Mouse (Mus musculus): ENCODE data around the gene Bend4.

Bend4 gene

GRCm38 (mm10) chr5:67427443-67428360 is at the start of gene Bend4:
Gene Bend4, minus strand, starts transcription at chr5:67428310.
- peak; percentile 67 for DNase-seq

GRCm38 (mm10) chr5:67473723-67474122 is 45.6 kb upstream of the Bend4 start:
- peak; percentile 43 for DNase-seq

- peak; percentile 3 for DNase-seq
These were observed 45.0 kb upstream of the Bend4 start for GRCm38 (mm10) chr5:67473094-67473493.

DNA sequence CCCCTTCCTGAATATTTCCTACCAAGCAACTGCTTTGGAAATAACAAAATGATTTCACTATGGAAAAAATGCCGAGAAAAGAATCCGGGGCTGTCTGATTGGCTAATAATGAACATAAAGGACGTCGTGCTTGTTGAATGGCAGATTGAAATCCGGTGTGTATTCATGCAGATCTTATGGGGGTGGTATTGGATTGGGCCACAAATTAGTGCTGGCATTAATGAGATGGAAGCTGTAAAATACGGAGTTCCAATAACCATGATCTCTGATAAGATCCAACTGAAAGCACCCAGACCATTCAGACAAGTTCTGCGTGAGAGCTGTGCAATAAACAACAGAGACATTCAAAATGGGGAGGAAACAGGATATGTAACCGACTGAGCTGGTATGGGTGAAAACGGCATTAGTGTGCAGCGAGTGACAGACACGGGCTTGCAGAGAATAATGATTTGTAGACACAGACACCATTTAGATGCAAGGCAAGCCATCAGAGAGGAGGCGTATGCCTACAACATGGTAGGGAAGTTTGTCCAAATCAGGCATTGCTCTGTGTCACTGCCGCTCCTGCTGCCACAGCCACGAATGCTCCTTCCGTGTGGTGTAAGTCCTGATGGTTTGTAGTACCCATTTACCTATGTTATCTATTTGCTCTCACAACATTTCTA is 38.9 kb upstream of the Bend4 start:
- DNase-seq = no peak

DNA sequence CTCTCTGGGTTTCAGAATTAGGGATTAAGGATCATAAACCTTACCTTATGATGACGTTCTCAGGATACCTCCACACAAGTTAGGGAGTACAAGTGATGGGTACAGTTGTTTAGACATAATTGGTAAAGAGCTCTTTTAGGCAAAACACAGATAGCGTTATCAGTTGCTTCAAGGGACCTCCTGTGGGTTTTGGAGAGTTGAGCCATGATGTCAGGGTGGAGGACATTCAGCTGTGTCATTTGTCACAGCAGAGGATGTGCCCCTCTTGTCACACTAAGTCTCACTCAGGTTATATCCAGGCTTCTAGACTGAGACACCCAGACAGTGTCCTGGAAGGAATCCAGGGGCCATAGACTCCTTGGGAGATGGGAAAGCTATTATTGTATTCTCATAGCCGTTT is 36.8 kb upstream of the Bend4 start:
- DNase-seq = no peak

- DNase-seq = no peak
These were observed 35.5 kb upstream of the Bend4 start for GRCm38 (mm10) chr5:67463636-67464035.

GRCm38 (mm10) chr5:67462331-67462730 is 34.2 kb upstream of the Bend4 start:
- DNase-seq = no peak

DNA sequence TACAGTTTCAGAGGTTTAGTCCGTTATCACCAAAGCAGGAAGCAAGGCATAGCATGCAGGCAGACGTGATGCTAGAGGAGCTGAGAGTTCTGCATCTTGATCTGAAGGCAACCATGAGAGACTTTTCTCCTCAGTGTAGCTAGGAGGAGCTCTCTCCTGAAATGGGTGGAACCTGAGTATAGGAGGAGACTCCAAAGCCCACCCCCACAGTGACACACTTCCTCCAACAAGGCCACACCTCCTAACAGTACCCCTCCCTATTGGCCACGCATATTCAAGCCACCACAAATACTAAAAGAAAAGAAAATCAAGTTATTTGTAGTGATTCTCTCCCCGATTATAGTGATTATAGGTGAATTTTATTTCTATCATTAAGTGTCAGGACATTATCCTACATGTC is 28.7 kb upstream of the Bend4 start:
- no peak for DNase-seq

- no peak for DNase-seq
These were observed 26.2 kb upstream of the Bend4 start for GRCm38 (mm10) chr5:67454282-67454681.

DNA sequence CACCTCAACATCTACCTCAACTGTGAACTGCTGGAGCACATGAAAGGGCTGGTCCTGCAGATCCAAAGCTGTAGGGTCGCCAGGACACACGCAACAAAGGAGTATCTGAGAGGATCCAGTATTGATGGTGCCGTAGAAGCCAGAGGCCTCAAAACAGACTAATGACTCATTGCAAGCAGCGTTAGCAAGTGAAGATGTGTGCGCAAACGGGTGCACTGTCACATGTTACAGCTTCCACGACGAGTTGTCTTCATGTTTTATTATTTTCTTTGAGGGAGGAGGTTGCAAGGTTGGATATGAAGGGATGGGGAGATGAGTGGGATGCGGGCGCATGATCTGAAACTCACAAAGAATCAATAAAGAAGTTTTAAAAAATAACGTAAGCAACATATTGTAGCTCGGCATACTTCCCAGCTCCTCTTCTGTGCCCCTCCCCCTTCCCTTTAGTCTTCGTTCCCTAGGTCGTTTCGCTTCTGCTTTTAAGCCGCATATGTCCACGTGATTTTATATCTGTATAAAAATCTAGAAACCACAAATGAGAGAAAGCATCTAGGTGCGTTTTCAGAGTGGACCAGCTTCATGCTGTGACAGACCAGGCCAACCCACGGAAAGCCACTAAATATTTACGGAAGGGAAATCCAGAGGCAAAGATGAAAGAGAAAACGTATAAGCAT is 22.0 kb upstream of the Bend4 start:
- DNase-seq = no peak

GRCm38 (mm10) chr5:67446526-67446925 is 18.4 kb upstream of the Bend4 start:
- no peak for DNase-seq

GRCm38 (mm10) chr5:67444217-67445050 is 16.3 kb upstream of the Bend4 start:
- DNase-seq = no peak

DNA sequence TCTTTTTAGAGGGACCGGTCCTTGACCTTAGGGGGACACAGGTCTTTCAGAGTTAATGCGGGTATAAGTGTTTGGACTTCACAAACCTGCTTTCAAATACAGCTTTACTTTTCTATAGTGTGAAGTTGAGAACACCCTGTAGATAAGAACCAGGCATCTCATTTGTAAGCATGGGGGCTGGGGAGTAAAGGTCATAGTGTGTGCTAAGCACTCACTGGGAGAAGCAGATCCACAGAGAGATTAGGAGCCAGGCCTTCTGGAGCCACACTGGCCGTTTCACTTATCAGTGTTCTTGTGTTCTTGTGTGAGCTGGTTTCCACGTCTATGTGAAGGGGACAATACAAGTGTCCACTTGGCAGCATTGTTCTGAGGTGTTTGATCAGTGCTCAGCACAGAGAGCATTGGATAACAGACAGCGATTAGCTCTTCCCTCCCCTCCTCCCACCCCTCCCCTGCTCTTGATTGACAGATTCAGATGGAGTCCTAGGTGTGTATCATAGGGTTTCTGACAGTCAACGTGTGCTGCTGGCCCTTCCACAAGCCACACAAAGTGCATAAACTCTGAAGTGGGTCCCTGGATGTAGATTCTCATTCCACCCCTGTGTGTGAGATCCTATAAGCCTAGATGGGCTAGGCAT is 14.8 kb upstream of the Bend4 start:
- no peak for DNase-seq

DNA sequence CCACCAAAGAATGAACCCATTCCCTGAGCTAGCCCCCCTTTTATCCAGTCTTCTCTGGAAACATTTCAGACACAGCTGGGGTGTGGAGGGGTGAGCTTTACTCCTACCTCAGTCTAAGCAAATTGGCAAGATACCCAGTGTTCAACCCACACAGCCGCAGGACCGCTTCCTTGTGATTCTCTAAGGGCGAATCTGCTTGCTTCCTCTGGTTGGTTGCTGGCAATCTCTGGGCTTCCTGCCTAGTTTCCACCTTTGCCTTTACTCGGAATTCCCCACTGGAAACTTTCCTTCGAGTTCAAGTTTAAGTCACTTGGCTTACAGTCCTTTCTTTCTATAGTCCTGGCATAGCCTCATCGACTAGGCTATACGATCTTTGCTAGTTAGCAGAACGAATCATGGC is 12.5 kb upstream of the Bend4 start:
- no peak for DNase-seq

- DNase-seq = no peak
These were observed 9.3 kb upstream of the Bend4 start for GRCm38 (mm10) chr5:67437403-67437802.

DNA sequence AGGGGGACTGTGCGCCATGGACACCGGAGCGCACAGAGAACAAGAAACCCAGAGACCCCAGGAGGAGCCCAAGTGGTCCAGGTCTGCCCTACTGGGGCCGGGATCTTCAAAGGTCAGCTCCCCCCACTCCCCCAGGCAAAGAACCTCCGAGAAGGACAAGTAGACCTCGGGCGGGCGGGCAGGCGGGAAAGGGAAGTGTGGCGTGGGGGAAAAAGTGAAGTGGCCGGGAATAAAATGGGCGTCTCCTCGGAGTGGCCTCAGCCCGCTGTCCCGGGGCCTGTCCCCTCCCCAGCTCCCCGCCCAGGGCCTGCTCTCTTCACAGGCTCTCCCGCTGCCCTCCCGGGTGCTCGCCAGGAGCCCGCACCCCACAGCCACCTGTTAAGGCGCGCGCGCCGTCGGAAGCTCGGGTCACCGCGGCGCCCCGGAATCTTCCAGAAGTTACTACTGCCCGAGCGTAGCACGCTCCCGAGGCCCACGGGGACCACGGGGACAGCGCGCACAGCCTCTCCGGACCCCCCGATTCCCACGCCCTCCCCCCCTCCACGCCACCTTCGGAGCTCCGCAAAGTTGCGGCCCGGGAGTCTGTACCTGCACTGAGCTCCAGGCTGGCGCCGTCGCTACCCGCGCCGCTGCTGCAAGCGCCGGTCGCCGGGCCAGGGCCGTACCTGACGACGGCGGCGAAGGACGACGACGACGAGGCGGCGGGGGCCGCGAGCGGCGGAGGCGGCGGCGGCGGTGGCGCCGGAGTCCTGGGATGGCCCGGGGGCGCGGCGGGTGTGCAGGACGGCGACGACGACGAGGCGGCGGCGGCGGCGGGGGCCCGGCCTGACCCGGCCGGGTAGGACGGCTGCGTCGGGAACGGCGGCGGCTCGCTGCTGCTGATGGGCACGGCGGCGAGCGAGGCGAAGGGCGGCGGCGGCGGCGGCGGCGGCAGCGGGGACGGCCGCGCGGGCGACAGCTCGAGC is 1.4 kb downstream of the Bend4 start:
- DNase-seq = no peak

- DNase-seq = no peak
These were observed 2.1 kb downstream of the Bend4 start for GRCm38 (mm10) chr5:67426011-67426410.

GRCm38 (mm10) chr5:67424636-67425035 is 3.5 kb downstream of the Bend4 start:
- no peak for DNase-seq

DNA sequence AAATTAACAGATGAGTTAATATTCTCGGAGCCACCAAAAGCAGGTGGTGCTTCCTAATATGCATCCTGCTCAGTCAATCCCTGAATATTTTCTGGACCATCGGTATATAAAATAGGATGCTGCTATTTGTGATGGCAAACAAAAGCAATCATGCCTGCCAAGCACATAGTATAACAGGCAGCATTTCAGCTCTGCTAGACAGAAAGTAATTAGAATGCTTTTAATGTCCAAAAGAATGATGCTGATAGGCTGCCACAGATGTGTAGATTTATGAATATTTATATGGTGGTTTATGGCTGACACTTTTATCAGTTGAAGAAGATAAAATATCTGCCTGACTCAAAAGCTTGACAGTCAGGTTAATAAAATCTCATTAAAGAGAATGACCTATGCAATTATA is 4.1 kb downstream of the Bend4 start:
- DNase-seq = no peak

GRCm38 (mm10) chr5:67423326-67423725 is 4.8 kb downstream of the Bend4 start:
- no peak for DNase-seq

- no peak for DNase-seq
These were observed 8.7 kb downstream of the Bend4 start for GRCm38 (mm10) chr5:67419407-67419806.

Measured in lung, postnatal 14 days (tissue).